Mouse (Mus musculus) left cerebral cortex, adult 8-10 months (tissue): Measurements from ENCODE around the gene Gm21936. TPM values are rescaled to one million over a fixed set of nuclear protein-coding genes. Genes with fewer than 3 reads are reported as not detected.
"Not testable (repeated sequence)": the region's sequence is repeated elsewhere in the genome, so short reads cannot be mapped to it uniquely, and the experiment has no call there.

ENCODE experiments used
- DNase-seq, 2 experiments: peaks; one replicate each; pipeline ENCODE4 v3.0.0; 2022; ENCODE audit warnings: low spot score in 2 of 2
- total RNA-seq, 4 experiments: library from RNA; stranded (reverse); gene quantifications; 2 replicates each; pipeline ENCODE4 v1.2.4; 2022

Gm21936 gene
- not detected for total RNA-seq

DNA sequence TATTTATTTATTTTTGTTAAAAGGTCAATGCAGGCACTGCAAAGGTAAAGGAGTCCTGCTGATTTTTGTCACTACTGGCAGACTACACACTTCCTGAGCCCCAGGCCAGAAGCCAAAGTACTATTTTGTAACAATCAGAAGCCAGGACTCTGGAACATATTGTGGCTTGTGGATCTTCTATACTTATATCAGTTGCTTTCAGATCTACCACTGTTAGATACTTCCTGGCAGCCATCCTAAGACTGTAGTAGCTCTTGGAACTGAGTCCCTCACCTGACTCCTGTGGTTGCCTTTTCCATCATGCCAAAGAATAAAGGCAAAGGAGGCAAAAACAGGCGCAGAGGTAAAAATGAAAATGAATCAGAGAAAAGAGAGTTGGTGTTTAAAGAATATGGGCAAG is at the start of gene Gm21936:
TSS of gene Gm21936 (plus strand) at position 301 of the 400 bp plus-strand sequence.
- not testable (repeated sequence) for DNase-seq

DNA sequence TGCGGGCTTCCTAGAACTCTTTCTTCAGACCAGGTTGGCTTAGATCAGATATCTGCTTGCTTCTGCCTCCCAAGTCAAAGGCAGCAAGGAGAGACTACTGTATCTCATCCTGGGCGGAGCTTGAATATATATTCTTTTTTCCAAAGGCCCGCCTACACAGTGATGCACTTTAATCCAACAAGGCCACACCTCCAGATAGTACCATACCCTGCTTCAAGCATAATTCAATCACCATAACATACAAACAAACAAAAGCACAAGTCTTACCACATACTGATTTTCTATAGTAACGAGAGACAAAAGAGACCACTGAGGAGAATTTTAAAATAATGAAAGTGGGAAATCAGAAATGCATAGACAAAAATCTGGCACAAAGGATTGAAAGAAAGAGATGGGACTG is 19.7 kb upstream of the Gm21936 start, which contains the start of gene Gm21319:
TSS of gene Gm21319 (minus strand) at position 101 of the 400 bp plus-strand sequence.
- DNase-seq = not testable (repeated sequence)

DNA sequence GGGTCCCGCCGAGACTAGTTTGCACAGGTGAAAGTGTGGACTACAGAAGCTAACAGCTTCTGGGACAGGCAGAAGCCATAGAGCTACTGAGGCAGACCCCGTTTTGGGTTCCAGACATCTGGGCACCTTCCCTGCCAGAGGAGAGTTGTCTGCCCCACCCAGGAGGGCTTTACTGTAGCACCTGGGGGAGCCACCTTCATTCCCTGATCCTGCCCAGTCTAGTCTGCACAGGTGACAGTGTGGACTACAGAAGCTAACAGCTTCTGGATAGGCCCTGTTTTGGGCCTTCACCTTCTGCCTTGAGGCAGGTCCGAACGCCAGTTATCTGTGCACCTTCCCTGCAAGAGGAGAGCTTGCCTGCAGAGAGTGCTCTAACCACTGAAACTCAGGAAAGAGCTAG is 2.7 kb downstream of the Gm21936 start:
- not testable (repeated sequence) for DNase-seq

DNA sequence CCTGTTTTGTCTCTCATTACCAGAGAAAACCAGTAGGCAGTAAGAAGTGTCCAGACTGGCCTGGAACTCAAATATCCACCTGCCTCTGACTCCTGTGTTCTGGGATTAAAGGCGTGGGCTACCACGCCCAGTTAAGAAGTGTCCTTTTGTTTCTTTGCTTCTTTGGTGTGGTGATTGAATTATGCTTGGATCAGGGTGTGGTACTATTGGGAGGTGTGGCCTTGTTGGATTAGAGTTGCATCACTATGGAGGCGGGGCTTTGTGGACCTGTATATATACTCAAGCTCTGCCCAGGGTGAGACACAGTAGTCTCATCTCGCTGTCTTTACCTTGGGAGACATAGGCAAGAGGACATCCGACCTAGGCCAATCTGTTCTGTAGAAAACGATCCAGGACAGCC is 21.0 kb downstream of the Gm21936 start, which contains the start of gene BB287469:
TSS of gene BB287469 (plus strand) at position 301 of the 400 bp plus-strand sequence.
- not testable (repeated sequence) for DNase-seq

DNA sequence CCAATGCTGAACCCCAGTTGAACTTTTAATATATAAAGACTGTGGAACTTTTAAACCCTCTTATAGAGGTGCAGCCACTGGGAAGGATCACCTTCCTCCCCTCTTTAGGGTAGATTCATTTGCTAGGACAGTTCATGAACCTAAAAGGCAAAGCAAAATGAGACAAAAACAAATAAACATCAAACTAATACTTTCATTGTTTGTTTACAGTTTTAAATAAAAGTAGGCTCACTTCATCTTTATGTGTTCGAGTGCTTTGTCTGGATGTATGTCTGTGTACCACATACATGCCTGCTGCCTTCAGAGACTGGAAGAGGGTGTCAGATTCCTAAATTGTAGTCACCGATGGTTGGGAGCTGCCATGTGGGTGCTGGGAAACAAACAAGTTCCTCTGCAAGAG is 46.9 kb downstream of the Gm21936 start, which contains the start of gene Gm2001:
TSS of gene Gm2001 (minus strand) at position 101 of the 400 bp plus-strand sequence.
- DNase-seq = not testable (repeated sequence)

Other genes with a start within 250 kb of the Gm21936 start
- gene Oog1, start 192.8 kb upstream of the Gm21936 start, total RNA-seq = not detected
- not detected for gene Gm4027, start 176.6 kb upstream of the Gm21936 start, total RNA-seq
- not detected for gene Gm16381, start 150.9 kb upstream of the Gm21936 start, total RNA-seq
- not detected for gene Gm21319, start 19.8 kb upstream of the Gm21936 start, total RNA-seq
- gene BB287469, start 21.1 kb downstream of the Gm21936 start, total RNA-seq = not detected
- not detected for gene Gm2001, start 46.8 kb downstream of the Gm21936 start, total RNA-seq
- not detected for gene Gm2016, start 78.6 kb downstream of the Gm21936 start, total RNA-seq
- gene Gm2022, start 99.9 kb downstream of the Gm21936 start, total RNA-seq = not detected
- gene Gm2035, start 124.3 kb downstream of the Gm21936 start, total RNA-seq = not detected
- gene Gm2042, start 158.6 kb downstream of the Gm21936 start, total RNA-seq = not detected
- not detected for gene Gm2075, start 216.3 kb downstream of the Gm21936 start, total RNA-seq
- not detected for gene Gm6803, start 223.3 kb downstream of the Gm21936 start, total RNA-seq
- gene Gm2056, start 231.5 kb downstream of the Gm21936 start, total RNA-seq = not detected